Mouse (Mus musculus): Measurements from ENCODE around the gene Jarid2.

Gene Jarid2

DNA sequence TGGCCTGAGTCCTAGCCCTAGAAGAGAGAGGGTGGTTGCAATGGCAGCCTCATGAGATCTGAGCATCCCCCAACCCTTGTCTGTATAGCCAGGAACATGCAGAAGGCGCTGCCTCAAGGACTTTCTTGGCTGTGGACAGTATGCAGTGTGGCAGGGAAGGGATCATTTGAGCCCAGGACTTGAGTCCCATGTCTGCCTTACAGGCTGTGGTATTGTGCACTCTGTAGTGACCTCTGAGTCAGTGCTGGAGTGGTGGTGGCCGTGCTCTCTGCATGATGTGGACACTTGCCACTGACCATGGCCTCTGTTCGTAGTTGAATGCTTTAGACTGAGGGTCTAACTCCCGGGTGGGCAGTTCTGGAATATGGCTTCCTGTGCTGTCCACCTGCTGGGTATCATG is 187.9 kb downstream of the Jarid2 start:
- no peak for DNase-seq (ENCODE audit: low spot score)

DNA sequence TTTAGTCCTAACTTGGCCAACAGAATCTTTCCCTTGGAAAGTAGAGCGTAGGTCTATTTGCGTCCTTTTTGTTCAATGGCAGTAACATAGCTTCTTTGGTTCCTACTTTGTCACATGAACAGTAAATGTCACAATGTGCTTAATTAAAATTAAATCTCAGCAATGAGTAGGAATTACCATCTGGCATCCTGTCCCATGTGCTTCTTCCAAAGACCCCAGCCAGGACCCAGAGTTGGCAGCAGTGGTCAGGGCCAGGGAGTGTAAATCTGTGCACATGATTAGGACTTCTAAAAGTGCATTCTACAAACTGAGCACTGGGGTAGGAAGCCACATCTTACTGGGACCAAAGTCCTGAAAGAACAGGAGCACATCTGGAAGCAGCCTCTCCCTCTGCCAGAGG is 189.0 kb downstream of the Jarid2 start:
- no peak for DNase-seq (ENCODE audit: low spot score)

DNA sequence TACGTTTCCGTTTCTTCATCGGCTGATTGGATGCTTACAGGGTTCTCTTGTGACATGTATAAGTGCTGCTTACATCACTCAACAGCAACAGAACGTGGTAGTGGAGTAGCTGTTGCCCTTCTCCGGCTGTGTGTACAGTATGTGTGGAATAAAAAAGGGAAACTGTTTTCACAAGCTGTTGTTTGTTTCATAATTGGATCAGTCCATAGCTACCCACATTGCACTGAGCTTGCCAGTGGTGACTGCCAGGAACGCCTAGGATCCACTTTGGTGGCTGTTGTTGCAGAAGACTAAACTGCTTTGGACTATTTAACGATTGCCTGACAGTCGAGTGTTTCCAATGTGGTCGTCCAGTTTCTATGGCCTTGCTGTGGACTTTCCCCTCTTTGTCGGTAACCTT is 191.8 kb downstream of the Jarid2 start:
- no peak for DNase-seq (ENCODE audit: low spot score)

DNA sequence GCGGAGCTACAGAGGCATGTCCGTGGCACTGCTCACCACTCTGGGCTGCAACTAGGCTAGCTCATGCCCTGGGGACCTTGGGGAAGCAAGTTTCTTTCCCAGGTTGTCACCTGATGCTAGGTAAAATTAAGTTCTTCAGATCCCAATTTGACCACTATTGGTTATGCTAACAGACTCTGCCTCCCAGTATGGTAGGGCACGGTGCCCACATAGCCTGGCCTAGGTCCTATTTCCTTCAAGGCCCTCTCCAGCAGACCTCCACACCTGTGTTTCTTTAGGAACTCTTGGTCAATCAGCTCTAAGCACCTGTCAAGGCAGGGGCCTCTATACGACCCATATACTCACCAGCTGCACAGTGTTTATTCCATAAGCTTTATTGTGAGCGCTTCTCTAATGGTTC is 192.4 kb downstream of the Jarid2 start:
- DNase-seq (ENCODE audit: low spot score) = no peak

DNA sequence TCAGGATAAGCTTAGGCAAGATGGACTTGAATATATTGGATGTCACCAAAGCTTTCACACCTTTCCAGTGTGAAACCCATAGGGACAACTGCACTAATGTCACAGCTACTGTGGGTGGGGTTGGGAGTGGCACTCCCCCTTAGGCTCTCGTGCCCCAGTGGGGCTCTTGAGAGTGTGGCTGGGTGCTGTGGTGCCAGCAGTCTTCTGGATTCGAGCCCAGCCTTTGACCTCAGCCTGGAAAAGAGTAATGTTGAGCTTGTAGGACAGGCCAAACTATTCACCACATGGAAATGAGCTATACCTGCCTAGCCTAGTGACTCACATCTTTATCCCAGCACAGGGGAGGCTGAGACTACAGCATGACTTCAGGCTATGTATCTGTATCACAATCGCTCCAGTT is 194.8 kb downstream of the Jarid2 start:
- no peak for DNase-seq (ENCODE audit: low spot score)

DNA sequence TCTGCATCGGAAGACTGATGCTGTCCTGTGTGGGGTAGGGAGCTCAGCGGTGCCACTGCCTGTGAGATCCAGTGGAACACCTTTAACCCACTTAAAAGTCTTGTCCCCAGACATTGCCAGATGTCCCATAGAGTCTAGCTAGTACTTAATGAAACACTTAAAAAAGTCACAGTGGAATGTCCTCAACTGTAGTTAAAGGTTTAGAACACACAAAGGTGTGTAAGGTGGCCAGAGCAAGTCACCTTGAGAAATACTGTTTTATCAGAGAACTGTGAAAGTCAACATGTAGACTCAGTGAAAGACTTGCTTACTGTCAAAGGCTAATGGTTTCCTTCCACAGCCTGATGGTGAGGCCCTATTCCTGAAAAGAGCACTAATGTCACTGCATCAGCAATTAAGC is 195.9 kb downstream of the Jarid2 start:
- no peak for DNase-seq (ENCODE audit: low spot score)

DNA sequence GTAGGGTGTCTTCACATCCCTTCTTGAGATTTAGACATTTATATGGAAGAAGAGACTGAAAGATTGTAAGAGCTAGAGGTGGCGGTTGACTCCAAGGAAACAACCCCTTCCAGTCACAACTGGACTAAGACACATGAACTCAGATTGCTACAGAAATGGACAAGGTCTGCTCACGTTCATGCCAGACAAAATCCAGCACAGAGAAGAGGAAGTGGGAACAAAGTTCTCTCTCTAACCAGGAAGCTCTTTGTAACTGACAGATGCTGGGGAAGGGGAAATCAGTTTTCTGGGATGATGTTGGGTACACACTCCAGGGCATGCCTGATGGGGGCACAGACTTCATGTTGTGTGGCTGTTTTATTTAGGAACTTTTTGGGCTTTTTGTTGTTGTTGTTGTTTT is 197.0 kb downstream of the Jarid2 start:
- no peak for DNase-seq (ENCODE audit: low spot score)

DNA sequence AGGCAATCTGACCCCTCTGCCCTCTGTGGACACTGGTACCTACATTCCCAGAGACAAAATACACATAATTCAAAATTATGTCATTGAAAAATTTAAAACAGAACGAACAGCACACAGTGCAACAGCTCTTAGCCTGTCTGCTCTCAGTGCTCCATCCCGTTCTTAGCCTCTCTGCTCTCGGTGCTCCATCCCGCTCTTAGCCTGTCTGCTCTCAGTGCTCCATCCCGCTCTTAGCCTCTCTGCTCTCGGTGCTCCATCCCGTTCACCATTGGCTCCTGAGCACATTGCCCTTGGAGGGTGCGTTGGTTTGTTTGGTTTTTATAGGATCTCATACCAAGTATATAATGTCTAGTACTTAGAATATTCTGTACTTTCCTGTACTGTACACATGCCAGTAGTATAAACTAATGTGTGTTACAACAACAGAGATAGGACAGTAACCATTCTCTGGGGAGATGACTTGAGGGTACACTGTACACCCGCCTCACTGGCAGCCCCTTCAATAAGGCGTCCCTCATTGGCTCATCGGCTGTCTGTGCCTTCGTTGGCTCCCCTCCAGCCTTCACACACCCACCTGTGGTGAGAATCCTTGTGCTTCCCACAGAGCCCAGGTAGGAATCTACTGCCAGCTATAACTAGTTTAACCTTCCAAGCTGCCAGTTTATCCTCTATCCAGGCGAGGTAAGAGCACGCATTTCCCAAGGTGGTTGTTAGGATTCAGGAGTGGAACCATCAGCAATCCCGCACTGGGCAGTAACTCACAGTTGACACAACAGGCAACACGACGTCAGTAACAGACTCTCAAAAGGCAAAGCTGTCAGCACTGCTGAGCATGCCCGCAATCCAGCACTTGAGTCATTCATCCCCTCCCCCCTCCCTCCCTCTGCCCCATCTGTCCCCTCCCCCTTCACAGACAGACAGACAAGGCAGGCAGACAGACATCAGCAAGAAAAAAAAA is 203.3 kb downstream of the Jarid2 start:
- DNase-seq (ENCODE audit: low spot score) = no peak

DNA sequence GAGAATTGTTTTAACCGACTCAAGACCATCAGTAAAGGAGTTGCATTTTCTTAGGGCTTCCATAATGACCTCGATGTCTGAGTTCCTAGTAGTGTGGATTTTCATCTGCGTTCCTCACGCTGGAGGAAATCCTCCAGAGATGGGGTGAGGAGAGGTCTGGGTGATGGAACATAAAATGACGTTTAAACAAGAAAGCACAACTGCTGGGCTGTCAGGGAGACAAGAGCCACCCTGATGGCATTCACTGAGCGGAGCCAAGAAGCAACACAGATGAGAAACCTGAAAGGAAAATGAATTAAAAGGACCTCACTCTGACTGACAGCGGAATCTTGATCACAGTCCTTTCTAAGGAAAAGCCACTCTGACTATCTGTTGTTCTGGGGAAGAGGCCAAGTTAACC is 204.3 kb downstream of the Jarid2 start:
- DNase-seq (ENCODE audit: low spot score) = no peak

DNA sequence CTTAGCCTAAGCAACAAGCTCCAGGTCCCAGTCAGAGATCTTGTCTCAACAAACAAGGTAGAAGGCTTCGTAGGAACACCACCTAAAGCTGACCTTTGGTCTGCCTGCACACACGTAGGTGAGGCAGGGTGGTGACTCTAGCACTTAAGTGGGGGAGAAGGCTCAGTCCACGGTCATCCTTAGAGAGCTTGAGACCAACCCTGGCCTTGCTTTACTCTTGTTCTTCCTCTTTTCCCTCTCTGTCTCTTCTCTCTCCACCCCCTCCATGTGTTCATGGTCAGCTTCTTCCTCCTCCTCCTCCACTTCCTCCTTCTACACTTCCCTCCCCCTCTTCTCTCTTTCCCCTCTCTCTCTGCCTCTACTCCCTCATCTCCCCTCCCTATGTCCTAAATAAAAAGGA is 208.4 kb downstream of the Jarid2 start:
- DNase-seq (ENCODE audit: low spot score) = no peak

DNA sequence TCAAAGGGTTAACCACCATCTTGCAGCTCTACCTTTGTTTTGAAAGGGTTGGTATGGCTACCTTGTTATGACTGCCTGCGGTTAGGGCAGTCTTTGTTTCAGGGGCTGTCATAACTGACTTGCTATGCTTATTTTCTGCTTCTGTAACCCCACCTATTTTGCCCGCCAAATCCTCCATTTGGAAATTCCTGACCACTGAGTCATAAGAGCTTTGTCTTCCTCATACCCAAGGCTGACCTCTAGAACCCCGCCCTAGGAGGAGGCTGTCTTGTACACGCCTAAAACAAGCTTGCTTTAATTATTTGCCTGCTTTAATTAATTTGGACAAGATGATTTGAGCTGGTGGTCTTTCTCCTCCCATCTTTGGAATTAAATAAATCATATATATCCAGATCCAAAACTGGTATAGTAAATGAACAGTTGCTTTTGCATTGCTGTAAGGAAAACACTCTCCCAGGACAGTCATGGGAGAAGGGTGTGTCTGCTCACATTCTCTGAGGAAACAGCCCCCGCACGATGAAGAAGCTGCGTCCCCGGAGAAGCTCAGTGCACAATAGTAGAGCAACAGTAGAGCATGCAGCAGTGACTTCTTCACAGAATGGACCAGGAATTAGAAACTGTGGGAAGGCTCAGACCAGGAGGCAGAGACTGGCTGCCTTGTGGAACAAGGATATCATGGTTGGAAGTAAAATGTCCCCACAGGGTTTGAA is 210.2 kb downstream of the Jarid2 start:
- DNase-seq (ENCODE audit: low spot score) = no peak

DNA sequence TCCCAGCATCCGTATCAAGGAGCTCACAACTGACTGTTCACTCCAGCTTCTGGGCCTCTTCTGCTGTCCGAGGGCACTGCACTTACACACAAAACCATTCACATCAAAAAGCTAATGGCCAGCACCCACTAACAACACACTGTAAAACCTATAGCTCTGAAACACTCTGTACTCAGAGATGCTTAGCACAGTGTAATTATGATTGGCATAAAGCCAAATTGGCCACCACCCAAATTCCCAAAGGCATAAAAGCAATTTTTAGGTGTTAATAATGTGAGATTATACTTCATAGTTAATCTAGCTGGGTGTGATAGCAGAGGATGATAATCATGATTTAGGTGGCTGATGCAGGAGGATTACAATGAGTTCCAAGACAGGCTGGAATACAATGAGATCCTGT is 214.3 kb downstream of the Jarid2 start:
- DNase-seq (ENCODE audit: low spot score) = no peak

DNA sequence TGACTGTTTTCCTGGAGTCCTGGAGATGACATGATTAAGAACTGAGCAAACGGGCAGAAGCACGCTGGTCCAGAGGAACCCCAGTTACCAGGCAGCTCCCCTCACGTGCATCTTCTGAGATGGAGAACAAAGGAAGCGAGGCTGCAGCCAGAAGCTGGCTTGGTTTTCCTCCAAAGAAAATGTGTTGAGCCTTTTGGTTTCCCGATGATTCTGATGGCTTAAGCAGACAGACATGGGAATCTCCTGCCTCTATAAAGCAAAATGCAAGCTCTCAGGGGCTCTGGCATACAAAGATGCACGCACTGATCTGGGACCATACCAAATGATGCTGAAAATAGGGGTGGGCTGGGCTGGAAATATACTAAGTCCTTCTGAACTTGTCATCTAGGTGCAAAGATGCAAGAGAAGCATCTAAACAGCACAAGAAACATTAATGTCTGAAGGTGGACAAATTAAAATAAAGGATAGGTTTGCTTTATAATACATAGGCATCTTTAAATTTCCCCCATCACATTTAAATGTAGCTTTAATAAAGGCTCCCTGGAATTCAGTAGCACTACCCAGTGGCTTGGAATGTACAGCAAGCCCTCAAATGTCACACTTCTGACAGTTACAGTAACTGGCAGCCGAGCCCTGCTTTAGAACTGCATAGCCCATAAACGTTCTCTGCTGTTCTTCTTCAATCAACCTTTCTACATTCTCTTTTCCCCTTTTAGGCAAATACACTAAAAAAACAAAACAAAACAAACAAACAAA is 217.8 kb downstream of the Jarid2 start:
- no peak for DNase-seq (ENCODE audit: low spot score)

DNA sequence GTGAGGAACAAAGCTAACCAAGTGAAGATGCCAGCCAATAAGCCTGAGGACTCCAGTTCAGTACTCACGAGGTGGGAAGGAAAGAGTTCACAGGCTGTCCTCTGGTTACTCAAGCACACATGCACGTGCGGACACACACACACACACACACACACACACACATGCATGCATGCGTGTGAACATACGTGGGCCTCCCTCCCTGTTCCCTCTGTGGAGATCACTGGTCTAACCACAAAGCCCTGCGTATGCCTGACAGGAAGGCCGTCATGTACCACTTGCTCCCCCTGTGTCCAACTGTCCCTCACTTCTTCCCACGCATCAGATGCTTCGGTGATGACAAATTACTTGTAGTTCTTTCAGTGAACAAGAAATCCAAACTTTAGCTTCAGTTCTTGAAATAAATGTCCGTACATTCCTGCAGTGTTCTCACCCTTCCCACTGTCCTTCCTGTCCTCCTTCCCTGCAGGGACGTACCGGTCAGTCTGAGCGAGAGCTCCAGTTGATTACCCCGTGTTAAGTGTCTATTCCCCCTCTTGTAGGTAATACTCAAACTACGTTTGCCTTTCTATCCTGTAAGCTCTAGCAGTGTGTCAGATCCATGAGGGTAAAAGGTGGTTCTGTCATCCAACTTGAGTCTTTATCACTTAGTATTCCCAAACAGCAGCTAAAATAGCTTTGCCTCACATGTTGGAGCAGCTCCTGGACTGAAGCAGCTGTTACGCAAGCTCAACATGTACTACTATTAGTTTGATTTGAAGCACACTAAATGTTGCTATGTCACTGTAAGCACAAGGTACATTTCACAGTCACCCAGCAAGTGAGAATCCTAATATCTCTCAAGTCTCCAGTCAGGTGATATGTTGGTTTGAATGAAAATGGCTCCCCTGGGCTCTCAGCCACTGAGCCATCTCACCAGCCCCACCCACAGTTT is 219.3 kb downstream of the Jarid2 start:
- no peak for DNase-seq (ENCODE audit: low spot score)

DNA sequence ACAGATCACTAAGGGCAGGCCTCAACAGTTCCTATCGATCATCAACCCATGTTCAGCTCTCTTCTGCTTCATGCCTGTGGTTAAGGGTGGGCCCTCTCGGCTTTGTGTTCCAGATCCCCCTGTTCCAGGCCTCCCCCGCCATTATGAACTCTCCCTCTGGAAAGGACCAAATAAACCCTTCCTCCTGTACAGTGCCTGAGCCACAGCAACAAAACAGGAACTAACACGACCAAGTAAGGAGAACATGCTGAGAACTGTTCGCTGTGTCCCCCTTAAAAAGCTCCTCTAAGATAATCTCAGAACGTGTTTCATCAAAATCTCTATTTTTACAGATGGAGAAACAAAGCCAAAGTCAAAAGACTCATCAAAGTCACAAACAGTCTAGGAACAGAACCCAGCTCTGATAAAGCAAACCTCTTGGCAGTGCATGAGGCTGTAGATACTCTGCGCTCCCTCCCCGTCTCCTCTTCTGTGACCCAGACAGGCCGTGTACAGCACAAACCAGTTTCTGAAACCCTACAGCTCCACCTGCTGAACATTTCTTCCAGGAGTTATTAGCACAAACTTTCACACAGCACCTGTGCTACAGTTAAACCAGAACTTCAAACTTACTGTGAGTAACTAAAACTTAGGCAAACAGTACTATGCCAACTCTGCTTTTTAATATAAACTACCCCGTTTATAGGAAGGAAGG is 223.3 kb downstream of the Jarid2 start:
- DNase-seq (ENCODE audit: low spot score) = no peak

DNA sequence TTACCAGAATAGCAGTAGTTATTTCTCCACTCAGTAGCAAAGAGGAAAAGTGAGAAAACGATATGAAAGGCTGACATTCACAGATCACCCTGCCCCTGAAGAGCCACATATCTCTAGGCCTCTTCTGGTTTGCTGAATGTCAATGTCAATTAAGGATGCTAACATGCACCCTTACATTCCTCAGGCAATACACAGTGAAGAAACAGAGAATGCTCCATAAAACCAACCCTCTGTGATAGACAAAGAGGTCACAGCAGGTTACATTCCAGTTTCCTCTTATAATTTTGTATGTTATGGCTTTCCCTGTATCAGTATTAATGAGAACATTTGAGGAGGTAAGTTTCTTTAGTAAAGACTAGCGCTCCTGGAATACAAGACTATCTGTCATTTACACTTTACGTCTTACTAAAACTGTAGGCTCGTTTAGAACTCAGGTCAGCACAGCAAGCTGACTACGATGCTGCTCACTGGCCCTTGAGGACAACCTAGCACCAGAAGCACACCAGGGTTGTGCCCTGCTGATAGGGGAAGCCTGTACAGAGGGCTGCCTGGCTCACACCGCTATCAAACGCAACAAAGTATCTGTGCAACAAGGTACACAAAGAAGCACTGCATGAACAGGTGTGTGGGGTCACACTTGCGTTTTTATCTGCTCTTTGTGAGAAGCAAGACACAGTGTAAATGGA is 224.4 kb downstream of the Jarid2 start:
- DNase-seq (ENCODE audit: low spot score) = peak; percentile 68

DNA sequence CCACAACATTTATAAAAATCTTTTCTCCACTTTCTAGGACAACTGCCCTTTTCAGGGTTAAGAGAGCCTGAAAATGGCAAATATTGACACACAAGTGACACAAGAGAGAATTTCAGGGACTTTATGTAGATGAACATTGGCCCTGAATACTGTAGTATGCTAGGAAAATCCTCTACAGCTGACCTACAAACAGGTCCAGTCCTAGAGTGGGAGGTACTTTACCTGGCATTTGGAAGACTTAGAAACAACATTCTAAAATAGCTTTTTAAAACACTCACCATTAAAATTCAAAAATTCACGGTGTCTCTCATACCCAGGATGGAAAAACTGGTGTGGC is 224.9 kb downstream of the Jarid2 start:
- DNase-seq (ENCODE audit: low spot score) = no peak

DNA sequence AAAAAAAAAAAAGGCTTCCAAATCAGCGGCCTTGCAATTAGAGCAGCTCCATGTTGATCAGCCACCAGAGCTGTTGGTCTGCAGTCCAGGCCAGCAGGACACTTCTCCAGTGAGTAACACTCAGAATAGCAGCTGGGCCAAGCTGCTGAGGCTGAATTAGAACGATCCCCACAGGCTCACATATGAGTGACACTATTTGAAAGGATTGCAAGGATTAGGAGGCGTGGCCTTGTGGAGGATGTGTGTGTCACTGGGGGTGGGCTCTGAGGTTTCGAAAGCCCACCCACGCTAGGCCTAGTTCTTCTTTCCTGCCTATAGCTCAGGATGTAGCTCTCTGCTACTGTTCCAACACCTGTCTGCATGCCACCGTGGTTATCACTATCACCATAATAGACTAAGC is 226.5 kb downstream of the Jarid2 start:
- no peak for DNase-seq (ENCODE audit: low spot score)

DNA sequence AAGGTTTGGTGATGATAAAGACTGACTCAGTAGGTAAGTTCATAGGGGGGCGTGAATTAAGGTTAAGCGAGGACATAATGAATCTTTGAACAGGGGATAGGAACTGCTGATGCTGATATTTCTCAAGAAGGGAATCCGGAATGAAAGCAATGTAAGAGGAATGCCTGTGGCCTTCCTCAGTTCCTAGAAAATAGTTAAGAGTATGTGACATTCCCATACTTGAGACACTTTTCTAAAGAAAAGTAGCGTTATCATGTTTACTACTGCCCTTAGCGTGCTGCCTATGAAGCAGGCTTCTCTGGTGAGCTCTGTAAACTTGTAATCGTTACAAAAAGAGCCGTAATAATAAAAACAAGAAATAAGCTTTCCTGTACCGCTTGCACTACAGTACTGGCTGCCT is 227.8 kb downstream of the Jarid2 start:
- no peak for DNase-seq (ENCODE audit: low spot score)

DNA sequence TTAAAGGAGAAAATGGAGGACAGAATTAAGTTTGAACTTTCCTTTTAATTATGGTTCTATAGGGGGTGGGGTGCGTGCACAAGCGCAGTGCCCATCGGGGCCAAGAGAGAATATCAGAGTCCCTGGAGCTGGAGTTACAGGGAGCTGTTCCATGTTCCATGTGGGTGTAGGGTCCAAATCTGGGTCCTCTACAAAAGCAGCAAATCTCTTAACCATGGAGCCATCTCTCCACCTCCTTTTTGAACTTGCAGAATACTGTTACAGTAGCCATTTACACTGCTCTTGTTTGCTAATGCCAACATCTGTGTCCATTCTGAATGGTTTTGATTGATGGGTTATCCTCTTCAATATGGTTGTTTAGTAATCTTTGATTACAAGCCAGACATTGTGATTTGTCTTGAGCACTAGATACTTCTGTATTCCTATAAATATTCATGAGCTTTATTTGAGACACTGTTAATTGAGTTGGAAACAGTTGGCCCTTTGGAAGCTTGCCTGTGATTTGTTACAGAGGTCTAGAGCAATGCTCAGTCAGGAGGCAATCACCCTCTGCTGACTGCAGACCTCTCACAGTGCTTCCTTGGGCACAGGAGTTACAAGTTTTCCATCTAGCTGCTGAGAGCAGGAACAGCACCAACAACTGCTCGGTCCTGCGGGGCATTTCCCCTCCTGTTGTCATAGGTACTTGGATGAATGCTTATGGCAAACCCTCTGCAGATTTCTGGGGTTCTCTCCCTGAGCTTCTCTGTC is 231.4 kb downstream of the Jarid2 start:
- DNase-seq (ENCODE audit: low spot score) = peak; percentile 23
